8 mouse cellular contexts compared by ENCODE assay signal in genomic region chr11:97126645-97127468, GRCm38 (mm10). TPM values are rescaled to one million over a fixed set of nuclear protein-coding genes. Genes with fewer than 3 reads are reported as not detected.
A peak's percentile ranks its signal among the peaks of the same experiment; 100 is the strongest.
DNase-seq lines count a peak whose midpoint lies in the region; ATAC-seq and TF ChIP-seq lines count a peak whose summit lies in the region.

No protein-coding gene starts in this region.

- TF ChIP-seq CTCF in cortical plate, adult 2 months (IDR thresholded peaks at IDR 0.05; ENCODE audit: extremely low read depth, insufficient read depth, low read length): no peak

- no peak for TF ChIP-seq POLR2A in cortical plate, adult 2 months (IDR thresholded peaks at IDR 0.05; ENCODE audit: extremely low read depth, insufficient read depth, low read length)

- no peaks in the 10 kb centered on the region for H3K36me3 ChIP-seq in heart, embryonic 16.5 days (ENCODE audit: control insufficient read depth, insufficient read depth)
- H3K36me3 ChIP-seq in megakaryocyte, embryonic 14.5 days (replicated peaks; ENCODE audit: low read length): no peaks in the 10 kb centered on the region
- H3K36me3 ChIP-seq in stomach, embryonic 14.5 days (ENCODE audit: control insufficient read depth, insufficient read depth, low read length): no peaks in the 10 kb centered on the region

- H3K4me1 ChIP-seq in cortical plate, adult 2 months (ENCODE audit: control insufficient read depth, insufficient read depth, low read length): no peaks in the 10 kb centered on the region
- peaks cover 9% of the 10 kb centered on the region for H3K4me1 ChIP-seq in heart, embryonic 16.5 days (ENCODE audit: control insufficient read depth, insufficient read depth, low read length)
- peaks cover 78% of the 10 kb centered on the region for H3K4me1 ChIP-seq in megakaryocyte, embryonic 14.5 days
- H3K4me1 ChIP-seq in stomach, embryonic 14.5 days (ENCODE audit: control insufficient read depth, insufficient read depth, low read length): peaks cover 4% of the 10 kb centered on the region; the same call in 1 of the 2 replicates

- peak overlapping the region; percentile 77 for H3K9ac ChIP-seq in heart, embryonic 16.5 days (ENCODE audit: low read length)
- peak overlapping the region; percentile 30; the same call in 1 of the 2 replicates for H3K9ac ChIP-seq in stomach, embryonic 14.5 days (replicated peaks; ENCODE audit: low read depth, low read length)

- peak; percentile 31 to 59 for DNase-seq in cerebellum, postnatal 14 days
- no peak for DNase-seq in cerebellum, postnatal 36 days
- DNase-seq in kidney, postnatal 25 days: peak; percentile 56 to 60
- no peak for DNase-seq in left cerebral cortex, postnatal 4 days

- 3% methylated on average over 32 of the region's 32 CpGs for WGBS in heart, embryonic 16.5 days
- 4% methylated on average over 32 of the region's 32 CpGs for WGBS in stomach, embryonic 14.5 days

- intact Hi-C loops in left cerebral cortex, postnatal 4 days (cut with DNase I): no loop called here

- peaks cover 12% of the 10 kb centered on the region for H3K27me3 ChIP-seq in heart, embryonic 16.5 days (ENCODE audit: control insufficient read depth, insufficient read depth, low read length)
- H3K27me3 ChIP-seq in megakaryocyte, embryonic 14.5 days (replicated peaks): peaks cover 68% of the 10 kb centered on the region
- H3K27me3 ChIP-seq in stomach, embryonic 14.5 days (ENCODE audit: control insufficient read depth, insufficient read depth, low read length): no peaks in the 10 kb centered on the region

- peak; percentile 67 for ATAC-seq in heart, embryonic 16.5 days (replicated peaks; ENCODE audit: extremely low read depth, insufficient read depth, low FRiP score)
- peak; percentile 77 for ATAC-seq in stomach, embryonic 14.5 days (ENCODE audit: insufficient number of reproducible peaks, insufficient read depth, low FRiP score, low read depth)

- peak overlapping the region; percentile 10; the same call in 1 of the 2 replicates for H3K4me3 ChIP-seq in cortical plate, adult 2 months (ENCODE audit: insufficient read depth, low read length)
- H3K4me3 ChIP-seq in heart, embryonic 16.5 days (ENCODE audit: low read length): peak overlapping the region; percentile 66
- peak overlapping the region; percentile 91 for H3K4me3 ChIP-seq in megakaryocyte, embryonic 14.5 days (replicated peaks)
- H3K4me3 ChIP-seq in stomach, embryonic 14.5 days (ENCODE audit: low read depth, low read length): peak overlapping the region; percentile 43

- peak overlapping the region; percentile 98 for H3K4me2 ChIP-seq in heart, embryonic 16.5 days (ENCODE audit: low read depth, low read length)
- H3K4me2 ChIP-seq in stomach, embryonic 14.5 days (replicated peaks; ENCODE audit: low read depth, low read length): peak overlapping the region; percentile 90

- H3K9me3 ChIP-seq in heart, embryonic 16.5 days (replicated peaks; ENCODE audit: control insufficient read depth, low read length): no peaks in the 10 kb centered on the region
- H3K9me3 ChIP-seq in megakaryocyte, embryonic 14.5 days: no peaks in the 10 kb centered on the region
- no peaks in the 10 kb centered on the region for H3K9me3 ChIP-seq in stomach, embryonic 14.5 days (ENCODE audit: control insufficient read depth, low read depth, low read length)

- H3K27ac ChIP-seq in cortical plate, adult 2 months (ENCODE audit: insufficient read depth, low read length): no peak overlapping the region
- no peak overlapping the region for H3K27ac ChIP-seq in heart, embryonic 16.5 days (ENCODE audit: low read length)
- H3K27ac ChIP-seq in stomach, embryonic 14.5 days (ENCODE audit: low read length): no peak overlapping the region

RNA-seq across cellular contexts. Expression of gene Tbx21, which starts 11.7 kb away (rescaled TPM):
- polyA plus RNA-seq in cortical plate, adult 2 months (2012; rRNA removed): 0.10 and 0.11 TPM in 2 replicates
- 0.41 and 0.46 TPM in 2 replicates for polyA plus RNA-seq in heart, embryonic 16.5 days (2015; fragmentation: Nextera tagmentation; extraction: Ambion mirVana)
- polyA plus RNA-seq in megakaryocyte, embryonic 14.5 days (2012; ENCODE audit: insufficient read depth, low replicate concordance): 0.09 and 1.6 TPM in 2 replicates
- polyA plus RNA-seq in stomach, embryonic 14.5 days (2014; fragmentation: Nextera tagmentation; extraction: Ambion mirVana): 0.20 TPM in 1 of 2 replicates, not detected in the other
- under 1 TPM; 0.20 to 0.32 TPM for total RNA-seq in left cerebral cortex, postnatal 4 days (2021)

RNA-seq across cellular contexts. Expression of gene Tbkbp1, which starts 24.4 kb away (rescaled TPM):
- polyA plus RNA-seq in cortical plate, adult 2 months (2012; rRNA removed): 54.5 and 59.5 TPM in 2 replicates
- 3.8 and 4.3 TPM in 2 replicates for polyA plus RNA-seq in heart, embryonic 16.5 days (2015; fragmentation: Nextera tagmentation; extraction: Ambion mirVana)
- 99.9 and 349 TPM in 2 replicates for polyA plus RNA-seq in megakaryocyte, embryonic 14.5 days (2012; ENCODE audit: insufficient read depth, low replicate concordance)
- polyA plus RNA-seq in stomach, embryonic 14.5 days (2014; fragmentation: Nextera tagmentation; extraction: Ambion mirVana): 3.7 TPM in 2 replicates
- total RNA-seq in left cerebral cortex, postnatal 4 days (2021): 10 to 100 TPM; 52.4 to 55.8 TPM

Comparison
In these comparisons a context has a peak if more than half of its experiments do, and no peak if none do; other contexts are left out.
1. DNase-seq: peak in cerebellum, postnatal 14 days (2 of 2) and kidney, postnatal 25 days (2 of 2); none in cerebellum, postnatal 36 days (0 of 2) and left cerebral cortex, postnatal 4 days (single experiment).
2. H3K4me3 ChIP-seq: peak in every context shown above with its lines; median percentile 91 in megakaryocyte, embryonic 14.5 days; 66 in heart, embryonic 16.5 days; 43 in stomach, embryonic 14.5 days; 10 in cortical plate, adult 2 months.
3. RNA of gene Tbkbp1, which starts 24.4 kb away (polyA plus RNA-seq): 99.9 to 349 TPM in megakaryocyte, embryonic 14.5 days and 54.5 to 59.5 TPM in cortical plate, adult 2 months; 3.8 to 4.3 TPM in heart, embryonic 16.5 days and 3.7 TPM in stomach, embryonic 14.5 days; every median in the first group is over 10 times any median in the second.